Comparison of ENCODE assay signal across 8 mouse cellular contexts in the genomic region with DNA sequence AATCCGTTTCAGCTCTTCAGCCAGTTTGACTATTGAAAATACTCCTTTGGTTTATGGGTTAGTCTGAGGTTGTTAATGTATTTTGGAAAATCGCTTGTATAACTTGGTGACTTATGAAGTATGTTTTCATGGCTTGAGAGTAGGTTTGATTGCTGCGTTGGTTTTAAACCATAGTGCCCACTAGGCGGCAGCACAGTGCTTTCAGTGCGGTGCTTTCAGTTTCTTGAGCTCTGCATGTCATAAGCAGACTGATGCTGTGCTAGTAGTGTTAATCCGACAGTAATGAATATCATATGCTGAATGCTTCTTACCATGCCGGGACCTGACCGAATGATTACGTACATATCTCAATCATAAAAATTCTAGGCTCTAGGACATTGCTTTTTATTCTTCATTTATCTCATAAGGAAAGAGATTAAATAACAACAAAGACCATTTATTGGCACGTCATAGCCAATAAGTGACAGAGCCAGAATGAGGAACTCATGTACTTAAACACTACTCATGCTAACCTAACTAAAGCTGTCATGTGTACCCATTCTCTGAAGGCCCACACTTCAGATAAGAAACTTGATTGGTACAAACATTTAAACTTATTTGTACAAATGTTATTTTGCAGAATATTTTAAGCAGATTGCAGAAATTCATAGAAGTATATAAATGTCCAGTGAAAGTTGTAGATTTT. TPM values are rescaled to one million over a fixed set of nuclear protein-coding genes. Genes with fewer than 3 reads are reported as not detected.
DNase-seq lines count a peak whose midpoint lies in the region; ATAC-seq and TF ChIP-seq lines count a peak whose summit lies in the region.

No protein-coding gene starts in this region.

- peak; percentile 90 for TF ChIP-seq CTCF in left cerebral cortex, adult 2 months (IDR thresholded peaks at IDR 0.05)

- no peaks in the 10 kb centered on the region for H3K9me3 ChIP-seq in heart, embryonic 12.5 days (replicated peaks)
- H3K9me3 ChIP-seq in forebrain, embryonic 16.5 days (ENCODE audit: control insufficient read depth, low read length): no peaks in the 10 kb centered on the region
- H3K9me3 ChIP-seq in hindbrain, embryonic 16.5 days (ENCODE audit: control insufficient read depth, low read length): no peaks in the 10 kb centered on the region
- no peaks in the 10 kb centered on the region for H3K9me3 ChIP-seq in midbrain, embryonic 12.5 days

- no peak overlapping the region for H3K9ac ChIP-seq in heart, embryonic 12.5 days
- no peak overlapping the region for H3K9ac ChIP-seq in forebrain, embryonic 16.5 days (replicated peaks; ENCODE audit: low read depth, low read length)
- no peak overlapping the region for H3K9ac ChIP-seq in hindbrain, embryonic 16.5 days (ENCODE audit: low read depth, low read length)
- no peak overlapping the region for H3K9ac ChIP-seq in midbrain, embryonic 12.5 days (replicated peaks)

- no peaks in the 10 kb centered on the region for H3K4me1 ChIP-seq in heart, embryonic 12.5 days (replicated peaks)
- no peaks in the 10 kb centered on the region for H3K4me1 ChIP-seq in forebrain, embryonic 16.5 days (replicated peaks; ENCODE audit: control insufficient read depth, insufficient read depth, low read length)
- H3K4me1 ChIP-seq in hindbrain, embryonic 16.5 days (ENCODE audit: control insufficient read depth, insufficient read depth, low read depth, low read length): no peaks in the 10 kb centered on the region
- no peaks in the 10 kb centered on the region for H3K4me1 ChIP-seq in midbrain, embryonic 12.5 days

- peak; percentile 87 for DNase-seq in heart, adult 11 months
- peak; percentile 57 for DNase-seq in cerebellum, adult 11 months
- peak; percentile 76 to 82 for DNase-seq in left cerebral cortex, adult 2 months (ENCODE audit: extremely low spot score in 1 of 2, low spot score in 2 of 2)
- DNase-seq in spleen, adult 18-20 months: peak; percentile 50 to 78

- H3K4me2 ChIP-seq in heart, embryonic 12.5 days: no peak overlapping the region
- H3K4me2 ChIP-seq in forebrain, embryonic 16.5 days (ENCODE audit: low read length): no peak overlapping the region
- peak overlapping the region; percentile 10; the same call in 1 of the 2 replicates for H3K4me2 ChIP-seq in hindbrain, embryonic 16.5 days (ENCODE audit: low read length)
- H3K4me2 ChIP-seq in midbrain, embryonic 12.5 days (replicated peaks): no peak overlapping the region

- no peak for ATAC-seq in heart, embryonic 12.5 days (ENCODE audit: insufficient number of reproducible peaks, low FRiP score)
- ATAC-seq in forebrain, embryonic 16.5 days: peak; percentile 84
- peak; percentile 78 for ATAC-seq in hindbrain, embryonic 16.5 days
- peak; percentile 75 for ATAC-seq in midbrain, embryonic 12.5 days (ENCODE audit: low FRiP score, low read depth)

- intact Hi-C loops in left cerebral cortex, adult 2 months (cut with DNase I): loop anchor here (1.0 kb wide), 1 partner anchor 341 kb away; no protein-coding TSS in a partner anchor

- no peak overlapping the region for H3K4me3 ChIP-seq in heart, embryonic 12.5 days
- H3K4me3 ChIP-seq in forebrain, embryonic 16.5 days (replicated peaks; ENCODE audit: low read length): no peak overlapping the region
- H3K4me3 ChIP-seq in hindbrain, embryonic 16.5 days (ENCODE audit: low read length): no peak overlapping the region
- no peak overlapping the region for H3K4me3 ChIP-seq in left cerebral cortex, adult 2 months
- H3K4me3 ChIP-seq in midbrain, embryonic 12.5 days: no peak overlapping the region

- H3K27ac ChIP-seq in heart, embryonic 12.5 days (ENCODE audit: poor library complexity, severe bottlenecking): no peak overlapping the region
- no peak overlapping the region for H3K27ac ChIP-seq in forebrain, embryonic 16.5 days (ENCODE audit: low read length)
- no peak overlapping the region for H3K27ac ChIP-seq in hindbrain, embryonic 16.5 days (ENCODE audit: low read depth, low read length)
- no peak overlapping the region for H3K27ac ChIP-seq in left cerebral cortex, adult 2 months
- H3K27ac ChIP-seq in midbrain, embryonic 12.5 days (replicated peaks): no peak overlapping the region

- no peaks in the 10 kb centered on the region for H3K27me3 ChIP-seq in heart, embryonic 12.5 days (replicated peaks)
- H3K27me3 ChIP-seq in forebrain, embryonic 16.5 days (replicated peaks; ENCODE audit: control insufficient read depth, insufficient read depth, low read length): no peaks in the 10 kb centered on the region
- no peaks in the 10 kb centered on the region for H3K27me3 ChIP-seq in hindbrain, embryonic 16.5 days (replicated peaks; ENCODE audit: control insufficient read depth, insufficient read depth, low read length)
- no peaks in the 10 kb centered on the region for H3K27me3 ChIP-seq in midbrain, embryonic 12.5 days

- 24% methylated on average over 10 of the region's 10 CpGs for WGBS in heart, embryonic 12.5 days
- WGBS in forebrain, embryonic 16.5 days: 23% methylated on average over 10 of the region's 10 CpGs
- 22% methylated on average over 10 of the region's 10 CpGs for WGBS in hindbrain, embryonic 16.5 days
- WGBS in midbrain, embryonic 12.5 days: 25% methylated on average over 10 of the region's 10 CpGs

- H3K36me3 ChIP-seq in heart, embryonic 12.5 days: no peaks in the 10 kb centered on the region
- H3K36me3 ChIP-seq in forebrain, embryonic 16.5 days (ENCODE audit: control insufficient read depth, insufficient read depth): no peaks in the 10 kb centered on the region
- no peaks in the 10 kb centered on the region for H3K36me3 ChIP-seq in hindbrain, embryonic 16.5 days (ENCODE audit: control insufficient read depth, insufficient read depth, low read length)
- H3K36me3 ChIP-seq in midbrain, embryonic 12.5 days: no peaks in the 10 kb centered on the region

RNA-seq across cellular contexts. Expression of gene Ccdc73, which starts 20.4 kb away (rescaled TPM):
- 7.2 and 9.7 TPM in 2 replicates for polyA plus RNA-seq in heart, embryonic 12.5 days (2016; fragmentation: Nextera tagmentation; extraction: Ambion mirVana)
- polyA plus RNA-seq in forebrain, embryonic 16.5 days (2015; fragmentation: Nextera tagmentation; extraction: Ambion mirVana): 5.3 and 7.0 TPM in 2 replicates
- polyA plus RNA-seq in hindbrain, embryonic 16.5 days (2015; fragmentation: Nextera tagmentation; extraction: Ambion mirVana): 5.9 and 6.9 TPM in 2 replicates
- 1 to 10 TPM in 1 of 2 experiments, not detected in 1; 2.4 TPM for total RNA-seq in left cerebral cortex, adult 2 months (2021)
- 8.5 and 8.9 TPM in 2 replicates for polyA plus RNA-seq in midbrain, embryonic 12.5 days (2016; fragmentation: Nextera tagmentation; extraction: Ambion mirVana)

RNA-seq across cellular contexts. Expression of gene Prrg4, which starts 38.3 kb away (rescaled TPM):
- polyA plus RNA-seq in heart, embryonic 12.5 days (2016; fragmentation: Nextera tagmentation; extraction: Ambion mirVana): 1.1 TPM in 2 replicates
- 0.38 and 0.43 TPM in 2 replicates for polyA plus RNA-seq in forebrain, embryonic 16.5 days (2015; fragmentation: Nextera tagmentation; extraction: Ambion mirVana)
- polyA plus RNA-seq in hindbrain, embryonic 16.5 days (2015; fragmentation: Nextera tagmentation; extraction: Ambion mirVana): 0.69 and 0.84 TPM in 2 replicates
- total RNA-seq in left cerebral cortex, adult 2 months (2021): under 1 TPM; 0.49 to 0.63 TPM
- polyA plus RNA-seq in midbrain, embryonic 12.5 days (2016; fragmentation: Nextera tagmentation; extraction: Ambion mirVana): 0.43 and 0.73 TPM in 2 replicates
